Mouse (Mus musculus) macrophage (primary cell): ENCODE results near the gene Med4. TPM values are rescaled to one million over a fixed set of nuclear protein-coding genes. Genes with fewer than 3 reads are reported as not detected.
"Not testable (repeated sequence)": the region's sequence is repeated elsewhere in the genome, so short reads cannot be mapped to it uniquely, and the experiment has no call there.

Experiments
- H3K27ac ChIP-seq: fragments of 350-480 bp; formaldehyde crosslinking; 2 replicates; pipeline ENCODE4 v1.9.0; 2021
- H3K36me3 ChIP-seq: fragments of 350-480 bp; formaldehyde crosslinking; 2 replicates; pipeline ENCODE4 v1.9.0; 2021; ENCODE audit errors: inconsistent target
- H3K4me3 ChIP-seq: fragments of 350-480 bp; formaldehyde crosslinking; 2 replicates; pipeline ENCODE4 v1.9.0; 2021; ENCODE audit errors: inconsistent target
- H3K79me2 ChIP-seq: fragments of 350-480 bp; formaldehyde crosslinking; 2 replicates; pipeline ENCODE4 v1.9.0; 2021; ENCODE audit errors: inconsistent target
- WGBS: methylation state at CpG from one replicate; pipeline ENCODE4 v1.1.7; 2026; ENCODE audit warnings: inconsistent platforms; ENCODE audit not compliant: missing documents; 5-methylcytosine and 5-hydroxymethylcytosine counted together
- polyA plus RNA-seq: library from polyadenylated mRNA; stranded (reverse); fragments of 250-400 nt; gene quantifications from 3 replicates; pipeline ENCODE4 v1.2.4, GENCODE M21; 2018; ENCODE audit warnings: inconsistent platforms

Med4 gene
- polyA plus RNA-seq, 1 experiment from 2014 or later: 38.3 TPM

GRCm38 (mm10) chr14:73524136-73524535 is 14.3 kb downstream of the Med4 start:
- no peaks in the 10 kb centered on the region for H3K79me2 ChIP-seq
- peak overlapping the region; percentile 37 for H3K4me3 ChIP-seq
- WGBS: 56% methylated on average over 3 of the region's 3 CpGs
- peak overlapping the region; percentile 77; the same call in 1 of the 2 replicates for H3K27ac ChIP-seq
- H3K36me3 ChIP-seq: no peaks in the 10 kb centered on the region

DNA sequence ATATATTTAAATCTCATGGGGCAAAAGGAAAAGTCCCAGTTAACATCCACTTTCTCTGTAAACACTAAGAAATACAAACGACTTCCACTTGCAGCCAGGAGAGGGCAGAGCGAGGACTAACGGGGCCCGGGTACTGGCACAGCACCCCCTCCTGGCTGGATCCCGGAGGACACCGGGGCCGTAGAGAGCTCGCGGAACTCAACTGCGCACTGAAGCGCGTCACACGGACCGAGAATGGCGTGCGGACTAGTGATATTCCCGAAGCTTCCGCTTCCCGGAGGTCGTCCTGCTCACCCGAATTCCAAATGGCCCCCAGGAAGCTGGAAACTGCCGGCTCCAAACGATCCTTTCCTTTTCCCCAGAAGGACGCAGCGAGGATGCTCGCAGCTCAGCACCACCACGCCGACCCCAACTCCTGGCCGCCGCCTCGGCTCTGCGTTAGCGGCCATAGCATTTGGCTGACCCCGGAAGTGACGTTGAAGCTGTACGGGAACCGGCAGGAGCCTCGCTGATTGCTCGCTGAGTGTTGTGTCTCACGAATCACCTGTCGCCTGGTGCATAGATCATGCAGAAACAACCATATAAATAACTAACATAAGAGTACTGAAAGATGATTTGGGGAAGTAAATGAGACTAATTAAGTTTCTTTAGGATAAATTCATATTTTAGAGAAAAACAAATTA is 15.1 kb downstream of the Med4 start, which contains the start of gene Sucla2:
Gene Sucla2, plus strand, starts transcription at position 554 of the 683 bp plus-strand sequence.
- WGBS: 0% methylated on average over 21 of the region's 41 CpGs
- H3K27ac ChIP-seq: peak within 1 kb of the TSS; percentile 77

GRCm38 (mm10) chr14:73528661-73529060 is 18.8 kb downstream of the Med4 start:
- WGBS: 87% methylated on average over 3 of the region's 3 CpGs
- not testable (repeated sequence) for H3K27ac ChIP-seq, H3K79me2 ChIP-seq, H3K36me3 ChIP-seq, H3K4me3 ChIP-seq

More for the DNA sequence above, 15.1 kb downstream of the Med4 start, which contains the start of gene Sucla2:
- no peaks in the 10 kb centered on the region for H3K79me2 ChIP-seq
- H3K4me3 ChIP-seq: peak within 1 kb of the TSS; percentile 37
- H3K36me3 ChIP-seq: no peaks in the 10 kb centered on the region

DNA sequence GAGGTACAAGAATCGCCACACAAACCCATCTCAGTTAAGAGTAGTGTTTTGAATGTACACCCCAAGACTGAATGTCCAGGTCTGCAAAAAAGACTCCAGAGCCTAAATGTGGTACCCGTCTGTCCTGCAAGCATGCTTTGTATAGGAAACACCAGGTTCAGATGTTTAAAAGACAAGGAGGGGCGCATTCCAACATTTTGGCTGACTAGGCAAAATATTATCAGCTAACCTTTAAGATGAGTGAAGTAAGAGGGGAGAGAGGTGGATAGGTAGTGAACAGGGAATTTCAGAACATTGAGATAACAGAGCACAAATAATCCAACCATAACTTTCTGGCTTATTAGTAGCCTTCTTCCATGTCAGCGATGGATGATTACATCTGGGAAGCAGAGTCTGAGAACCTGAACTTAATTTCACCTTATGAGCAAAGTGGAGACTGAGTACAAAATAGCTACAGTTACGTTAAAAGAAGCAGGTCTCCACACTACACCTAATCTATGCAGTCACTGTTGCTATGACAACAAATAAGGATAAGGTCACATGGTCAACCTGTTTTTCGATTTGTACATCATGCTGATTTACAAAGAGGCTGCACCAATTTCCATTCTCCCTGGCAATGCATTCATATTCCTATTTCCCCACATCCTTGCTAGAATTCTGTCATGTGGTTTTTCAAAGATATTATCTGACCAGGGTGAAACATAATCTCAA is 24.1 kb downstream of the Med4 start:
- H3K27ac ChIP-seq: no peak overlapping the region
- 83% methylated on average over 6 of the region's 6 CpGs for WGBS
- no peaks in the 10 kb centered on the region for H3K79me2 ChIP-seq
- no peak overlapping the region for H3K4me3 ChIP-seq
- H3K36me3 ChIP-seq: no peaks in the 10 kb centered on the region

DNA sequence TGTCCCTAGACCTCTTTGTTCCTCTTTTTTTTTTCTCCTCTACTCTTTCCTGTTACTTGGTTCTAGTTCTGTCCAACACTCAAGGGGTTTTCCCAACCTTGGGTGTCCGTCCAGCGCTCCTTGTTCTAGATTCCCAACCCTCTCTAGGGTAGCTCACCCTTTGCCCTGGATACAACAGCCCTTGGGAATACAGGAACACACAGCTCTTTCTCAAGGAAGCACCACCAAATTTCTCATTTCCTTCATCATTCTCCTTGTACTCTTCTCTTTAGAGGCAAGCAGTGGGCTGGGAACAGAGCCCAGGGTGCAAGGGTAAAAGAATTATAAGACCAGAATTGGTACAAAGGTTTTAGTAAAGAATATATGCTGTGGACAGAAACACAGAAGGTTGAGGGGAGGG is 25.8 kb downstream of the Med4 start:
- H3K27ac ChIP-seq: no peak overlapping the region
- no peak overlapping the region for H3K4me3 ChIP-seq
- no peaks in the 10 kb centered on the region for H3K36me3 ChIP-seq
- no peaks in the 10 kb centered on the region for H3K79me2 ChIP-seq
- 22% methylated on average over 2 of the region's 2 CpGs for WGBS

DNA sequence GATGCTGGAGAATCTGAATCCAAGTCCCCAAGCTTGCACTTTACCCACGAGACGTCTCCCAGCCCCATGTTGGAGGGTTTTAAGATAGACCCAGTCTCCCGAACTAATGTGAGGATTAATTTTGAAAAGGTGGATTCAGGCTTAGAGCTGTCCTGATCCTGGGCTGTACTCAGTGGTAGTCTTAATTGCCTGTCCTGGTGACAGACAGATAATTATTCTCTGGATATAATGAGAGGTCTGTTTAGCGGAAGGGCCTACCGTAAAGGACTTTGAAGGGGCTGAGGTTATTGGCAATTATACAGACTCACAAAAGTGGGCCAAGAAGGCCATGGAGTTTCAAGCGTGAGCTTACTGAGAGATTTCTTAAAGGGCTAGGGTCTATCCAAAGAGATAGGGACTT is 34.0 kb downstream of the Med4 start:
- 98% methylated on average over 6 of the region's 6 CpGs for WGBS
- Histone ChIP-seq H3K36me3 (no peaks in the 10 kb centered on the region), H3K4me3 (no peak overlapping the region), H3K79me2 (no peaks in the 10 kb centered on the region), H3K27ac (no peak overlapping the region)

- WGBS: 64% methylated on average over 4 of the region's 4 CpGs
- H3K4me3 ChIP-seq: no peak overlapping the region
- no peak overlapping the region for H3K27ac ChIP-seq
Observed at GRCm38 (mm10) chr14:73547034-73547433, 37.2 kb downstream of the Med4 start.

GRCm38 (mm10) chr14:73548051-73548450 is 38.2 kb downstream of the Med4 start, which contains the start of gene Nudt15:
Gene Nudt15 (minus strand): TSS chr14:73548242.
- peaks cover 1% of the 10 kb centered on the region for H3K79me2 ChIP-seq
- 77% methylated on average over 3 of the region's 3 CpGs for WGBS
- no peak within 1 kb of the TSS for H3K4me3 ChIP-seq
- no peaks in the 10 kb centered on the region for H3K36me3 ChIP-seq
- no peak within 1 kb of the TSS for H3K27ac ChIP-seq

More at GRCm38 (mm10) chr14:73547034-73547433, 37.2 kb downstream of the Med4 start:
- H3K36me3 ChIP-seq: no peaks in the 10 kb centered on the region
- H3K79me2 ChIP-seq: no peaks in the 10 kb centered on the region

- Histone ChIP-seq H3K79me2 (peaks cover 23% of the 10 kb centered on the region), H3K36me3 (no peaks in the 10 kb centered on the region), H3K27ac (no peak overlapping the region), H3K4me3 (no peak overlapping the region)
- WGBS: 79% methylated on average over 3 of the region's 3 CpGs
Observed at GRCm38 (mm10) chr14:73550291-73550690, 40.5 kb downstream of the Med4 start.

DNA sequence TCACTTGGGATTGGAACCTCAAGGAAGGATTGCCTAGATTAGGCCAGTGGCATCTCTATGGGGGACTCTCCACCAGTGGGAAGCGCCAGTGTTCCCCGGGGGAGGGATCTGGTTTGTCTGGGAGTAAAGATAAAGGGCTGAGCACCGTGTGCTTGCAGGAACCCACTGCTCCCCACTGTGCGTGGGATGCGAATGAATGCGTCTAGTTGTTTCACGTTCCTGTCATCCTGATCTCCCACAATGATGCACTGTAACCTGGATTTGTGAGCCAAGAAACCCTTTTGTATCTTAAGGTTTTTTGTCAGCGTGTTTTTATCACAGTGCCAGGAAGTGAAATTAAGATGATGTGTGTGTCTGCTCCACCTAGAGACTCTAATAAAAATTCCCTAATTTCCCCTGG is 40.9 kb downstream of the Med4 start:
- Histone ChIP-seq H3K27ac (no peak overlapping the region), H3K36me3 (no peaks in the 10 kb centered on the region), H3K79me2 (peaks cover 28% of the 10 kb centered on the region), H3K4me3 (no peak overlapping the region)
- WGBS: 84% methylated on average over 8 of the region's 8 CpGs

DNA sequence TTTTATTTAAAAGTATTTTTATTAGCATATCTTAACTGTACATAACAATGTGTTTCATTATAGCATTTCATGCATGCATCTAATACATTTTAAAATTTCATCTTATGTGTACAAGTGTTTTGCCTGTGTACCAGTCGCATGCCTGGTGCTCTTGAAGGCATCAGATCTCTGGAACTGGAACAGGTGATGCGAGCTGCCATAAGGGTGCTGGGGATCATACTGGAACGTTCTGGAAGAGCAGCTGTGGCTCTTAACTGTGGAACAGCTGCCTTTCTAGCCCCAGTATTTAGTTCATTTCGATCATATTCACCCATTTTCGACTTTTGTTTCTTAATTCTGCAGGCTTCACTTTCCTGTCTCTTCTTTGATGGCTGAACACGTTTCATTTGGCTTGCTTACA is 41.3 kb downstream of the Med4 start:
- Histone ChIP-seq H3K27ac (no peak overlapping the region), H3K79me2 (peaks cover 32% of the 10 kb centered on the region), H3K36me3 (no peaks in the 10 kb centered on the region), H3K4me3 (no peak overlapping the region)
- WGBS: 88% methylated on average over 6 of the region's 6 CpGs

DNA sequence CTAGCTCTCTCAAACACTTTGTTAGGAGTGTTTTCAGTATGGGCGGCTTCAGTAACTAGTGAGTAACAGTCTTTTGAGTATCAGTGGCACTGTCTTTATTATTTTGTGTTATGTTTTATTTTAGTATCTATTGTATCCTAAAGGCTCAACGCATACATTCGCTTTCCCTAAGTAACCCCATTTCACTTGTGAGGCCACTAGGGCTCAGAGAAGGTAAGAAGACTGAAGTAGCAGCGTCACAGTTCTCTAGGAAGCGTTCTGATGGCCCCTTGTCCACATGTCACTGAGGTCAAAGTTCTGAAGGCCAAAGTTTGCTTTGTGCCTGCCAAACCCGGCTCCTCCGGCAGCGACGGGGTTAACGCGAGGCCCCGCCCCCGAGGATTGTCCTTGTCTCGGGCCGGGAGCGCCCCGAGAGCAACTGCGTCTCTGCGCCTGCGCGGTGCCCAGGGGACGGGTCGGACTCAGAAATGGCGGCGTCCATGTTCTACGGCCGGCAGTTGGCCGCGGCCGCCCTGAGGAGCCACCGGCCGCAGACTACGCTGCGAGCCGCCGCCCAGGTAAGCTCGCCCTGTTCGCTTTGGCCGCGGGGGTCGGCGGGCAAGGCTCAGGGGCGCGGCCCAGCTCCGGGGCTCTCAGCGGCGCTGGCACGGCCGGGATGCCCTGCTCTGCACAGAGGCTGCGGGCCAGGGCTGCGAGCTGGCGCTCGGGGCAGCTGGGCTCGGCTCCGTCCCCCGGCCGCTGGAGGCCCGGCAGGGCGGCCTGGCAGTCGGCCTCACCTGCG is 42.7 kb downstream of the Med4 start:
- H3K27ac ChIP-seq: no peak overlapping the region
- H3K4me3 ChIP-seq: peak overlapping the region; percentile 72
- peaks cover 46% of the 10 kb centered on the region for H3K79me2 ChIP-seq
- 5% methylated on average over 59 of the region's 61 CpGs for WGBS
- no peaks in the 10 kb centered on the region for H3K36me3 ChIP-seq

- no peaks in the 10 kb centered on the region for H3K36me3 ChIP-seq
- WGBS: 3% methylated on average over 10 of the region's 10 CpGs
- H3K27ac ChIP-seq: no peak overlapping the region
- peaks cover 53% of the 10 kb centered on the region for H3K79me2 ChIP-seq
- peak overlapping the region; percentile 72 for H3K4me3 ChIP-seq
Observed at GRCm38 (mm10) chr14:73553122-73553696, 43.4 kb downstream of the Med4 start.
